Mouse (Mus musculus) brain, embryonic 14.5 days (tissue): ENCODE measurements around the gene Prickle2.

Source experiments
- CTCF ChIP-seq: fragments of 200-500 bp; IDR thresholded peaks from 2 replicates; pipeline ENCODE4 v1.5.1; 2012; ENCODE audit warnings: inconsistent platforms, mild to moderate bottlenecking, moderate library complexity, borderline replicate concordance; ENCODE audit not compliant: insufficient read depth, insufficient read length; ENCODE audit errors: extremely low read depth
- POLR2A ChIP-seq: fragments of 200-500 bp; IDR thresholded peaks from 2 replicates; pipeline ENCODE4 v1.6.1; 2012; ENCODE audit warnings: mild to moderate bottlenecking, inconsistent platforms, borderline replicate concordance; ENCODE audit not compliant: poor library complexity, insufficient read depth, insufficient read length, severe bottlenecking; ENCODE audit errors: extremely low read depth

GRCm38 (mm10) chr6:92383196-92383782 lies 322.7 kb downstream of the Prickle2 start:
- TF ChIP-seq CTCF (no peak), POLR2A (no peak)
